Mouse (Mus musculus): ENCODE results near the gene Gm9573. TPM values are rescaled to one million over a fixed set of nuclear protein-coding genes. Genes with fewer than 3 reads are reported as not detected.
A peak's percentile ranks its signal among the peaks of the same experiment; 100 is the strongest.

The Gm9573 gene
- polyA plus RNA-seq (2016; fragmentation: Nextera tagmentation; extraction: Ambion mirVana): not detected in 2 replicates

DNA sequence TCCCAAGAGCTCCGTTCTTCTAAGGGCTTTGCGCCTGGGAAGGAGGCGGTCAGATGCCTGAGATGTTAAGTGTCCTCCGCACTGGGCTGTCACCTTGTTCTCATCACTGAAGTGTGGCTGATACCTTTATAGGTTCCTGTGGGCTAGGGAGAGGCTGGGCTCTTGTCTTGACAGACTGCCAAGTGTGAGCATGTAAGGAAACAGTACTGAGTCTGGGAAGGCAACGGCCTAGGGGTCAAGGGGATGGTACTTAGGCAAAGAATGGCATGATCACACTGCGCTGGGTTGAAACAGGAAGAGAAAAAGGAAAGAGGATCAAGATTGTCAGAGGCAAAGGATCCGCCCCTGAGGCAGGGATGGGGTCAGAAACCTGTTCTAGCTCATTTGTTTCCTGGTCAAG, at the start of gene Gm9573:
Gene Gm9573 (minus strand): TSS at position 101 of the 400 bp plus-strand sequence.
- Histone ChIP-seq H3K9me3 (replicated peaks) (no peaks in the 10 kb centered on the region), H3K4me3 (no peak within 1 kb of the TSS), H3K27ac (ENCODE audit: poor library complexity, severe bottlenecking) (no peak within 1 kb of the TSS), H3K4me2 (no peak within 1 kb of the TSS), H3K27me3 (replicated peaks) (no peaks in the 10 kb centered on the region), H3K9ac (no peak within 1 kb of the TSS), H3K36me3 (no peaks in the 10 kb centered on the region), H3K4me1 (replicated peaks) (no peaks in the 10 kb centered on the region)
- no peak for ATAC-seq (ENCODE audit: insufficient number of reproducible peaks, low FRiP score)
- WGBS: 67% methylated on average over 7 of the region's 7 CpGs

DNA sequence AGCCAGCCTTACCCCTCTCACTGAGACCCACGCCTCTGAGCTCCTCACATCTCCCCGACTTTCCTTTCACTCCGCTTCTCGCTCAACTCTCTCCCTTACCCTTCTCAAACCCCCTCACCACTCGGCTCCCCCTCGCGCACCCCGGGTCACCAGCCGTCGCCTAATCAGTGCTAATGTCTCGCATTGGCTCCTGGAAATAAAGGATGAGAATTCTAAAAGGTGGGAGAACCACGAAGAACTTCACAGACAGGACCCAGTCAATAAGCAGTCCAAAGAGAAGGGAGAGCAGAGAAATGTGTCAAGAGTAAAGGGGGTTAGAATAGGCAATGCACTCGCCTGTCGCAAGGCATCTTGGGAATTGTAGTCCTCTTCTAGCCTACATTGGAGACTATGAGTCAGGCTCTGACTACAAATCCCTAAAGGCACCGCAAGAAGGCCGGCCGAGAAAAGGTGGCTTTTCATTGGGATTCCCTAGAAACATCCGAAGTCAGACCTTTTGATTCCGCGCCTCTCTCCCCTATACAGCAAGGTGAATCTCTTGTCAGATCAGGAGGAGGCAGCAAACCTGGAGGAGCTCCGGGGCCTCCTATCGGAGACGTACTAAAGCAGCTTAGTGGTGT, 47.1 kb upstream of the Gm9573 start, which contains the start of gene Gtf2h4:
Gene Gtf2h4 (minus strand): TSS at position 324 of the 620 bp plus-strand sequence.
- WGBS: 2% methylated on average over 23 of the region's 23 CpGs
- H3K27ac ChIP-seq (ENCODE audit: poor library complexity, severe bottlenecking): no peak within 1 kb of the TSS
- peaks cover 7% of the 10 kb centered on the region for H3K4me1 ChIP-seq (replicated peaks)
- H3K9me3 ChIP-seq (replicated peaks): no peaks in the 10 kb centered on the region
- H3K36me3 ChIP-seq: peaks cover 18% of the 10 kb centered on the region
- peak within 1 kb of the TSS; percentile 73 for H3K4me2 ChIP-seq
- peak within 1 kb of the TSS; percentile 84 for H3K9ac ChIP-seq
- peak within 1 kb of the TSS; percentile 60 for H3K4me3 ChIP-seq
- no peaks in the 10 kb centered on the region for H3K27me3 ChIP-seq (replicated peaks)
- ATAC-seq (ENCODE audit: insufficient number of reproducible peaks, low FRiP score): peak; percentile 95

DNA sequence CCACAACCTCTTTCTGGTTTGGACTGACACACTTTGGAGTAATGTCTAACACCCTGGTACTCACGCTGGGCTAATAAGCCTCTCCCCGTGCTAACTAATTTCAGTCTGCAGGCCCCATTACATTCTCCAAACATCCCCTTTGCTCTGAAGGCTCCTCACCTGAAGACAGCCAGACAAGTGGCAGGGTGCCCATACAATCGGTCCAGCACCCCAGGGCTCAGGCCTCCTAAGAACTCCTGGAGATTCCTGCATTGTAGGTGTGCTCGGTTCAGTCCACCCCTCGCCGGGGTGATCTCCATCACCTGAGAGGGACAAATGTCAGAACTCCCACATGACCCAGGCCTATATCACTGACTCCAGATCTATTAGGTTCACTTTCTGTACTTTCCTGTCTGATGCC, 46.1 kb upstream of the Gm9573 start:
- Histone ChIP-seq H3K9ac (no peak overlapping the region), H3K9me3 (replicated peaks) (no peaks in the 10 kb centered on the region), H3K4me3 (no peak overlapping the region), H3K27ac (ENCODE audit: poor library complexity, severe bottlenecking) (no peak overlapping the region), H3K4me2 (no peak overlapping the region), H3K36me3 (peaks cover 18% of the 10 kb centered on the region), H3K4me1 (replicated peaks) (peaks cover 14% of the 10 kb centered on the region), H3K27me3 (replicated peaks) (no peaks in the 10 kb centered on the region)
- WGBS: 90% methylated on average over 6 of the region's 6 CpGs
- ATAC-seq (ENCODE audit: insufficient number of reproducible peaks, low FRiP score): no peak

DNA sequence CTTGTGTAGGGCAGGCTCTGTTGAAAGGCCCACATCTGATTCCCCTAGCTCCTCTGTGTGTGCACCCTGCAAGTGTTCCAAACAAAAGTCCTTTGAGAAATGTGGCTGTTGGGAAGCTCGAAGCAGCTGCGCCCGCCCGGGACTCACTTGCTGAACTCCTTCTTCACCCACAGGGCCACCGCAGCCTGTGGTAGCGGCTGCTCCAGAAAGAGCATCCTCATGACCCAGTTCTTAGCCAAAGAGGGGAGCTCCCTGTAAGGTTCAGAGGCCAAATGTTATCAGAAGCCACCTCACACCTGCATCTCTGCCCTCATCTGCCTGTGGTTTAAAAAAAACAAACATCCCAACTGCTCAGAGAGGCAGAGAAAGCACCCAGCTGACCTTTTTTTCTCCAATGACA, 45.4 kb upstream of the Gm9573 start:
- H3K4me2 ChIP-seq: no peak overlapping the region
- H3K4me3 ChIP-seq: no peak overlapping the region
- WGBS: 84% methylated on average over 6 of the region's 6 CpGs
- H3K27ac ChIP-seq (ENCODE audit: poor library complexity, severe bottlenecking): no peak overlapping the region
- no peaks in the 10 kb centered on the region for H3K9me3 ChIP-seq (replicated peaks)
- H3K4me1 ChIP-seq (replicated peaks): peaks cover 15% of the 10 kb centered on the region
- no peaks in the 10 kb centered on the region for H3K27me3 ChIP-seq (replicated peaks)
- no peak for ATAC-seq (ENCODE audit: insufficient number of reproducible peaks, low FRiP score)
- peaks cover 18% of the 10 kb centered on the region for H3K36me3 ChIP-seq
- H3K9ac ChIP-seq: no peak overlapping the region

DNA sequence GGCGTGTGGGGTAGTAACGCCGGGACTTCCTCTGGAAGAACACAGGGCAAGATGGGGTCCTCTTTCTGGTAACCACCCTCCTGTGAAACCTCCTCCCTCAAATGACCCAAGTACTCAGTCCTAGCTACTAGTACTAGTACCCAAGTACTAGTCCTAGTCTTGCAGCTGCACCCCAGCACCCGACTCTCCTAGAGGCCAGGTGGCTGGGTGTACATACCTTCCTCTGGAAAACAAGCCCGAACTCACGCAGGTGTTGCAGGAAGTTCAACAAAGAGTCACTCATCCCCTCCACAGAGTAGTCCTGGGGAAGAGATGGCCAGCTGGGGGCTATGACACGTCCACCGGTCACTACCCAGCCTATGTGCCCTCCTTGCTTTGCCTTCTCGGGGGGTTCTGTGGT, 43.3 kb upstream of the Gm9573 start:
- Histone ChIP-seq H3K4me1 (replicated peaks) (peaks cover 25% of the 10 kb centered on the region), H3K27me3 (replicated peaks) (no peaks in the 10 kb centered on the region), H3K36me3 (peaks cover 27% of the 10 kb centered on the region), H3K9ac (no peak overlapping the region), H3K4me3 (no peak overlapping the region), H3K9me3 (replicated peaks) (no peaks in the 10 kb centered on the region), H3K27ac (ENCODE audit: poor library complexity, severe bottlenecking) (no peak overlapping the region), H3K4me2 (no peak overlapping the region)
- 95% methylated on average over 9 of the region's 9 CpGs for WGBS
- ATAC-seq (ENCODE audit: insufficient number of reproducible peaks, low FRiP score): no peak

DNA sequence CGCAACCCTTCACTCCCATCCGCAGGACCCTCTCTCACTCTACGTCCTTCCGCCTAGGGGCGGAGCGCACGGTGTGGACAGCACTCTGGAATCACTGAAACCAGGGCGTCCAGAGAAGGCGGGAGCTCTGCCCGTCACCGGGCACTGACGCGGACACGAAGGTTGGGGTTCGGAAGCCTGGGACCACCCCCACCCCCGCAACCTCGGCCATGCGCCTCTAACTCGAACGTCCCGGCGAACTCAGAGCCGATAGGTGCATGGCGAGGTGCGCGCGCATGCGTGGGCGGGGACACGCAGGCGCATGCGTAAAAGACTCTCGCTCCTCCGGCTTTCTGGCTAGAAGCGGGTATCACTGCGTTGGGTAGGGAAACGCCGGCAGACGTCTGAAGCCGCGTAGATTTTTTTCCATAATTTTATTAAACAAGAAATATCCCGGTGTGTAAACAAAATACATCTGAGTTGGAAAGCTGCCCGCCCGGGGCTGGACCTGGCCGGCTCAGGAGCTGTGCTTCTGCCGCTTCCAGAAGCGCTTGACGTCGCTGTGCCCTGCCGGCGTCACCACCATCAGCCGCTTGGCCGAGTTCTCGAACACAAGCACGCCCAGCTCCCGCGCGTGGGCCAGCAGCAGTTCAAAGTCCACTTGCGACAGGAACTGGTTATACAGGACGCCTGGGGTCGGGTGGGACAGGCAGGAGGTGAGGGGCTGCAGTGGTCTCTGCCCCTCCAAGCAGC, 41.1 kb upstream of the Gm9573 start, which contains the start of gene Vars2:
Gene Vars2 (minus strand): TSS at position 259 of the 732 bp plus-strand sequence.
- Histone ChIP-seq H3K4me2 (peak within 1 kb of the TSS; percentile 94), H3K4me1 (replicated peaks) (peaks cover 18% of the 10 kb centered on the region), H3K9ac (peak within 1 kb of the TSS; percentile 85), H3K27ac (ENCODE audit: poor library complexity, severe bottlenecking) (peak within 1 kb of the TSS; percentile 61), H3K27me3 (replicated peaks) (no peaks in the 10 kb centered on the region), H3K36me3 (peaks cover 47% of the 10 kb centered on the region), H3K4me3 (peak within 1 kb of the TSS; percentile 77), H3K9me3 (replicated peaks) (no peaks in the 10 kb centered on the region)
- under 1% methylated on average over 61 of the region's 61 CpGs for WGBS
- peak; percentile 89 for ATAC-seq (ENCODE audit: insufficient number of reproducible peaks, low FRiP score)

DNA sequence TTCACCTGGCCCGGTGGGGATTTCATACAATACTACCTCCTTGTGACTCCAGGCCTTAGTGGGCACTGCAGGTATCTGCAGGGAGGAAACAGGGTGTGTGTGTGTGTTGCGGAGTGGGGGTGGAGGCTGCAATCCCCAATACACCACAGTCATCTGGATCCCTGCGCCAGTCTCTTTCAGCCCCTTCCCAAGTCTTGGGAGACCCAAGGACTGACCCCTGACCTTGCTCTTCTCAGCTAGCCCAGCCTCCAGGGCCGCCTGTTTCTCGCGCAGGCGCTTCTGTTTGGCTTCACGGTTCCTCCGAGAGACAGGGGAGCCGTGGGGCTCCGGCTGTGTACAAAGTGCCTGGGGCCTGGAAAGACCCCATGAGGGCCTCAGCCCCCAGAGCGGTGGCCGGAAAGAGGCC, 40.4 kb upstream of the Gm9573 start:
- Histone ChIP-seq H3K27ac (ENCODE audit: poor library complexity, severe bottlenecking) (peak overlapping the region; percentile 61), H3K4me1 (replicated peaks) (peaks cover 18% of the 10 kb centered on the region), H3K9ac (peak overlapping the region; percentile 85), H3K4me2 (peak overlapping the region; percentile 94), H3K36me3 (peaks cover 50% of the 10 kb centered on the region), H3K4me3 (peak overlapping the region; percentile 77), H3K27me3 (replicated peaks) (no peaks in the 10 kb centered on the region), H3K9me3 (replicated peaks) (no peaks in the 10 kb centered on the region)
- ATAC-seq (ENCODE audit: insufficient number of reproducible peaks, low FRiP score): peak; percentile 52
- WGBS: 5% methylated on average over 13 of the region's 13 CpGs

DNA sequence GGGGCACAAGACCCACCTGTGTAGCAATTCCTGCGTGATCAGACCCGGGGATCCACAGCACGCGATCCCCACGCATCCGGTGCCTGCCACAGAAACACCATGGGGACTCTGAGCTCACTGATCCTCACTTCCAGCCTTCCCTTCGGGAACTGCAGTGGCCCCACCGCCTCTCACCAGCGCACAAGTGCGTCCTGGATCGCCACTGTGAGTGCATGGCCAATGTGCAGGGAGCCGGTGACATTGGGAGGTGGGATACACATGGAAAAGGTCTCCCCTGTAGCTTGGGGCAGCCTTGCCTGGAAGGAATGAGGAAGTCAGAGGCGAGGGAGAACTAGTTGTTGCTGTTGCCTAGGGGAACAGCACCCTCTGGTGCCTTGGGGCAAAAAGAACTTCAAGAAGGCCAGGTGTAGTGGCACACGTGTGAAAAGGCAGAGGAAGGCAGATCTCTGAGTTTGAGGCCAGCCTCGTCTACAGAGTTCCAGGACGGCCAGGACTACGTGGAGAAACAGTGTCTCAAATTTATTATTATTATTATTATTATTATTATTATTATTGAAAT, 39.6 kb upstream of the Gm9573 start:
- Histone ChIP-seq H3K27ac (ENCODE audit: poor library complexity, severe bottlenecking) (no peak overlapping the region), H3K4me3 (no peak overlapping the region), H3K27me3 (replicated peaks) (no peaks in the 10 kb centered on the region), H3K9me3 (replicated peaks) (no peaks in the 10 kb centered on the region), H3K4me1 (replicated peaks) (peaks cover 18% of the 10 kb centered on the region), H3K4me2 (no peak overlapping the region), H3K9ac (0 out of 2 replicates have a peak overlapping the region, but pooled peaks have one; percentile 1), H3K36me3 (peaks cover 55% of the 10 kb centered on the region)
- WGBS: 80% methylated on average over 17 of the region's 17 CpGs
- no peak for ATAC-seq (ENCODE audit: insufficient number of reproducible peaks, low FRiP score)

DNA sequence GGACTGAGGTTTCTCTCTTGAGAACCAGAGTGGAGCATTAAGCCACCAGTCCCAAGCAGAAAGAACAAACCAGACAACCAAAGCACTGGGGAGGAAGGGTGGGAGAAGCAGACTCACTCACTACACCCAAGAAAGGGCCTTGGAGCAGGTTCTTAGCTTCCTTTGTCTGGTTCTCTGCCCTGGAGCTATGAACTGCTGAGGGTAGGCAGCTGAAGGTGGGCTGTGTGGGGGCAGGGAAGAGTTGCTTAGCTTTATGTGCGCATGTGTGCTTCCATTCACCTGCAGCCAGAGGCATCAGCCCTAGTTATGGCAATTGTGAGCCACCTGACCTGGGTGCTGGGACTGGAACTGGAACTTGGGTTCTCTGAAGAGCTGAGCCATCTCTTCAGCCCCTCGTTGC, 26.6 kb upstream of the Gm9573 start:
- Histone ChIP-seq H3K9ac (no peak overlapping the region), H3K9me3 (replicated peaks) (no peaks in the 10 kb centered on the region), H3K4me1 (replicated peaks) (no peaks in the 10 kb centered on the region), H3K27me3 (replicated peaks) (0 out of 2 replicates have a peak, but pooled peaks cover 3% of the 10 kb centered on the region), H3K4me3 (no peak overlapping the region), H3K27ac (ENCODE audit: poor library complexity, severe bottlenecking) (no peak overlapping the region), H3K36me3 (peaks cover 34% of the 10 kb centered on the region), H3K4me2 (no peak overlapping the region)
- WGBS: 74% methylated on average over 2 of the region's 2 CpGs
- ATAC-seq (ENCODE audit: insufficient number of reproducible peaks, low FRiP score): no peak

DNA sequence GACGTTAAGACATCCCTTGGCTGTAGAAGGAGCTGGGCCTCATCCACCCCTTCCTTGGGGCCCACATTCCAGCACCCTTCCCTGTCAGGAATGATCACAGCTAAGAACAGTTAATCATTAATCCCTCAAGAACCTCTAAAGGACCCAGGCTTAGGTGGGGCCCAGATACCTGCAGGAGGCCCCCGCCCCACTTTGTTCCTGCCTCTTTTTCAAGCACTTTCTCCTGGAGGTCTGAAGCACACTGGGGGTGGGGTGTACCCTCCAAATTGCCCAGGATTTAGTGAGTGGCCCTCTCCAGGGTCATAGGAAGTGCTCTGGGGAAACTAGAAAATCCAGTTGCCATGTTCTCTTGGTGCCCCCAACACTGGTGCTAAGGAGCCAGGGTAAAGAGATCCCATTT, 23.0 kb upstream of the Gm9573 start:
- Histone ChIP-seq H3K4me2 (no peak overlapping the region), H3K27ac (ENCODE audit: poor library complexity, severe bottlenecking) (no peak overlapping the region), H3K9me3 (replicated peaks) (no peaks in the 10 kb centered on the region), H3K36me3 (no peaks in the 10 kb centered on the region; the same call in 1 of the 2 replicates), H3K9ac (no peak overlapping the region), H3K27me3 (replicated peaks) (peaks cover 10% of the 10 kb centered on the region), H3K4me1 (replicated peaks) (no peaks in the 10 kb centered on the region), H3K4me3 (no peak overlapping the region)
- 75% methylated on average over 2 of the region's 2 CpGs for WGBS
- ATAC-seq (ENCODE audit: insufficient number of reproducible peaks, low FRiP score): no peak

DNA sequence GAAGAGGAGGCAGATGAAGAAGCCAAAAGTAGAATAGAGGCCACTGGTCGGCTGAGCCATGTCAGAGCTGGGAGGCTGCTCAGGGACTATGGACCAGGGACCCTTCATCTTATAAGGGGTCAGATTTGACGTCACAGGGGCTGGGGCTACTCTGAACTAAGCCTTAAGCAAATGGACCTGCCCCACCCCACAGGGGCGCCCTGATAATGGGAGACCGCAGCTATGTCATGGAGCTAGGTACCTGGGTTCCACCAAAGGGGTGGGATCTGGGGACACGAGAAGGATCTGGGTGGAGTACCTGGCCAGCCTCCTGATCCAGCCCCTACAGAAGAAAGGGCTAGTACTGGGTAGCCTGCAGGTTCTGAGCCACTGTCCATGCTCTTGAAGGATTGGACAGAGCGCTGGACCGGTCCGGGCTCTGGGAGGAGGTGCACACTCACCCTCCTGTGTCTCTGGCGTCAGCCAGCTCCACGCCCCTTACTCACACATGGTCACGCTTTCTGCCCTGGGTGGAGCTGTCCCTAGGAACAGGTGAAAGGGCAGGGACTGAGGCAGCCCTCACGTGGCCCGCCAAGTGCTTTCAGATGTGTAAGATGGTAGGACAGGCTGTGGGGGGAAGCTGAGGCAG, 17.3 kb upstream of the Gm9573 start, which contains the start of gene Mucl3:
Gene Mucl3 (minus strand): TSS at position 87 of the 628 bp plus-strand sequence.
- ATAC-seq (ENCODE audit: insufficient number of reproducible peaks, low FRiP score): peak; percentile 41; the same call in 1 of the 2 replicates
- no peak within 1 kb of the TSS for H3K9ac ChIP-seq
- H3K27ac ChIP-seq (ENCODE audit: poor library complexity, severe bottlenecking): no peak within 1 kb of the TSS
- H3K4me2 ChIP-seq: no peak within 1 kb of the TSS
- WGBS: 63% methylated on average over 13 of the region's 13 CpGs
- H3K9me3 ChIP-seq (replicated peaks): no peaks in the 10 kb centered on the region
- peaks cover 26% of the 10 kb centered on the region for H3K27me3 ChIP-seq (replicated peaks)
- no peak within 1 kb of the TSS for H3K4me3 ChIP-seq
- H3K36me3 ChIP-seq: no peaks in the 10 kb centered on the region
- peaks cover 9% of the 10 kb centered on the region for H3K4me1 ChIP-seq (replicated peaks)
